Mouse (Mus musculus): ENCODE results near the gene Daam1.
A peak's percentile ranks its signal among the peaks of the same experiment; 100 is the strongest.

Daam1 gene

GRCm38 (mm10) chr12:71830607-71831257, at the start of gene Daam1:
Daam1 (plus strand) TSS chr12:71831078.
- peak; percentile 99 for DNase-seq (ENCODE audit: extremely low read depth, low read depth)

DNA sequence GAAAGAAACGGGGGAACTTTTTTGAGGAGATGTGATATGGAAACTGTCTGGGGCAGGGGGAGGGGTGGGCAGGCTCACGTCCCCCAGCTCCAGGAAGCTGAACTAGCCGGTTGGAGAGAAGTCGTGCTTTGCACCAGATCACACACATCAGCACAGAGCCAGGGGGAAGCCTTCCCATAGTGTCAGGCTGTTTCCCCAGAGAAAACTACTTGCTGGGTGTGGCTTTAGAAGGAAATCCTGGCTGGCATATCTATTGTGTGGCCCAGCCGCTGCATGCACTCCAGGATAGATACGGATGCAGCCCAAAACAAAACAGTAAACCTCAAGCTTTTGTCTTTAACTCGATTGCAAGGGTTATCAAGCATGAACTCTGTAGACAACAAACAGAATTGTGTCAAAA, 49.7 kb upstream of the Daam1 start:
- no peak for DNase-seq (ENCODE audit: extremely low read depth, low read depth)

DNA sequence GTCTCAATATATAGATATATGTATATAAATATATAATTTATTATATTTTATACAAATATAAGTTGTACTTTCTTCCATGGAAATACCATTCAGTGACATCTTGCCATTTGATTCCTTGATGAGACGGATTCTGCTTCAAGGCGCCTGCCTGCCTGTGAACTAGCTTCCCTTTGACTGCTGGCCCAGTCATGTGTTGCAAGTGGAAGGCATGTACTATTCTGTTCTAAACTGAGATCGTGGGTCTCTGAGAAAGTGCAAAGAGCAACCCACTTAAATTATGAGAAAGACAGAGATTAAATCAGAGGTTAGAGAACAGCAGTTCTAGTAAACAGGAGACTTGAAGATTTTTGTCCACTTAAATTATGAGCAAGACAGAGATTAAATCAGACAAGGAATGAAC, 46.9 kb upstream of the Daam1 start:
- DNase-seq (ENCODE audit: extremely low read depth, low read depth), result no peak

DNA sequence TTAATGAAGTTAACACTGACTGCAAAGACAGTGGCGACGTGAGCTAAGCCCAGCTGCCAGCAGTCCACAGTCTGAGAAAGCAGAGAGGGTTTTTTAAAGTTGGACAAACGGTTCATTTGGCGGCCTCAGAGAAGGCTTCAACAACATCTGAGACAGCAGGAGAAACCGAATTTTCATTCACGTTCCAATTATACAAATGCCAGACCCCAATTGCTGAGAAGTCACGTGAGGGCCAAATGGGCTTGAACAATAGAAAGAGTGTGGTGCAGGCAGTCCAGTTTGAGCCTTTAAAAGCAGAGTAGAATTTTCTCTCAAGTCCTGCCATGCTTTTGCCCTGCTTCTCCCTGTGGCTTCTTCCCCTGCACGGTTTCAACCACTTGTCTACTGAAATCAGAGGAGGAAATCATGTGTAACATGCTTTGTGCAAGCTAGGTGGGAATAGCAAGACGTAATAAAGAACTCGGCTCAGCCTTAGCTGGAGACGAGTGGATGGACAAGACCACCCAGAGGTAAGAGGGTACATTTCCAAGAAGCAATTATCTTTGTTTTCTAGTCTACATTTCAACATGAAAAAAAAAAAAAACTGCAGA, 46.1 kb upstream of the Daam1 start:
- DNase-seq (ENCODE audit: extremely low read depth, low read depth), result no peak

- DNase-seq (ENCODE audit: extremely low read depth, low read depth), result no peak
These were observed 44.4 kb upstream of the Daam1 start for GRCm38 (mm10) chr12:71786521-71786920.

- no peak for DNase-seq (ENCODE audit: extremely low read depth, low read depth)
These were observed 42.1 kb upstream of the Daam1 start for GRCm38 (mm10) chr12:71788791-71789190.

DNA sequence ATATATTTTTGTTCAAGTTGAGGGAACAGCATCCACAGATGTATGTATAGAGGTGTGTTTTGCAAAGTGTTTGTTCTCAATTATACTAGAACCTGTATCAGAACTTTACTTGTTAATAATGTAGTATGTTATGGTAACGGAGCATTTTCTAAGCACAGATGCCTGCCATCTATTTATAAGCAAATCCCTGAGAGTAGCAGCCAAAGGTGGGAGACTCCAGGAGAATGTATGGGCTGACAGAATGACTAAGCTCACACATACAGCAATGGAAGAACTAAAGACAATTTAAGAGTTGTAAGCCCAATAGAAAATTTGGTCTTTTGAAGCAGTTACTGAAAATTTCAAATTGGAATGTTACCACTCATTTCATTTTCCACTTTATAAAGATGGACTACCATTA, 40.3 kb upstream of the Daam1 start:
- no peak for DNase-seq (ENCODE audit: extremely low read depth, low read depth)

- DNase-seq (ENCODE audit: extremely low read depth, low read depth), result no peak
These were observed 37.8 kb upstream of the Daam1 start for GRCm38 (mm10) chr12:71793114-71793513.

DNA sequence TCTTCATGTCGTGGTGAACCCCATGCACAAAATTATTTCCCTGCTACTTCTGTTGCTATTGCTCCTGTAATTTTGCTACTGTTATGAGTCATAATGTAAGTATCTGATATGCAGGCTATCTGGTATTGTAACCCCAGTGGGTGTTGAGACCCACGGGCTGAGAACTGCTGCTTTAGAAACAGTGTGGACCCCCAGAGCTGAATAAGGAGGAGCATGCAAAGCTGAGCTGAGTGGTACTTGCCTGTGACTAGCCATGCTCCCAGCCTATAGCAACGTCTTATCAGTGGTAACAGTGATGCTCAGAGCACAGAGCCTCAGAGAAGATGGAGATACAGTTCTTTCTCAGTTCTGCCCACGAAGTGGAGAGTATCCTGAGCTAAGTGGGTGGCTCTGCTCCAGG, 35.3 kb upstream of the Daam1 start:
- DNase-seq (ENCODE audit: extremely low read depth, low read depth), result no peak

DNA sequence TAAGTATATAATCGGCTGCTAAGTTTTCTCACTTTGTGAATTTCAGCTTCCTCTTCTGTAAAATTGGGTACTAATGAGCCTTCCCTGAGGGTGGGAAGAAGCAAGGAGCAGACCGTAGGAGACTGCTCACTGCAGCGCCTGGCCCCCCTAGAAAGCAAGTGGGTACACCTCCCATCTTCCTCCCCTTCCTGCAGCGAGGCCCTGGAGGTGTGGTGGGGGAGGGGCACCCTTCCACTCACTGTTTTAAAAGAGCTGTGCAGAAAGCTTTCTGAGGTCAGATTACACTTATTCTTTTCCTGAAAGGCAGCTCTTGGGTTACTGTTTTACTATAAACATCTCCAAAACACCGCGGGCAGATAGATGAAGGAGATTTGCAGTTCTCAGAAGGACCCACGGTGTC, 34.4 kb upstream of the Daam1 start:
- DNase-seq (ENCODE audit: extremely low read depth, low read depth), result no peak

GRCm38 (mm10) chr12:71807306-71807705, 23.6 kb upstream of the Daam1 start:
- DNase-seq (ENCODE audit: extremely low read depth, low read depth), result no peak

- DNase-seq (ENCODE audit: extremely low read depth, low read depth), result no peak
These were observed 22.2 kb upstream of the Daam1 start for GRCm38 (mm10) chr12:71808631-71809030.

- no peak for DNase-seq (ENCODE audit: extremely low read depth, low read depth)
These were observed 21.3 kb upstream of the Daam1 start for GRCm38 (mm10) chr12:71809550-71809949.

DNA sequence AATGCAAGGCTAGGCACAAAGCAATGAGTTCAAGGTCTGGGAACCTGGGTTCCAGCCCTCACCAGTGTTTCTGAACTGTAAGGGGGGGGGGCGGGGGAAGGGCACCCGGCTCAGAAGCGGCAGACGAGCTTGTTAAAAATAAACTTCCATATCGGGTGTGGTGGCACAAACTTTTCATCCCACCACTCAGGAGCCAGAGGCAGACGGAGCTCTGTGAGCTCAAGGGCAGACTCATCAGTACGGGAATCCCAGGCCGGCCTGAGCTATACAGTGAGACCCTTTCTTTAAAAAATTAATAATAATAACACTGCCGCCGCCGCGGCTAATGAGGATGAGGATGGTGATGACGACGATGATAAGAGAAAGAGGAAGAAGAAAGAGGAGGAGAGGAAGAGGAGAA, 18.3 kb upstream of the Daam1 start:
- no peak for DNase-seq (ENCODE audit: extremely low read depth, low read depth)

DNA sequence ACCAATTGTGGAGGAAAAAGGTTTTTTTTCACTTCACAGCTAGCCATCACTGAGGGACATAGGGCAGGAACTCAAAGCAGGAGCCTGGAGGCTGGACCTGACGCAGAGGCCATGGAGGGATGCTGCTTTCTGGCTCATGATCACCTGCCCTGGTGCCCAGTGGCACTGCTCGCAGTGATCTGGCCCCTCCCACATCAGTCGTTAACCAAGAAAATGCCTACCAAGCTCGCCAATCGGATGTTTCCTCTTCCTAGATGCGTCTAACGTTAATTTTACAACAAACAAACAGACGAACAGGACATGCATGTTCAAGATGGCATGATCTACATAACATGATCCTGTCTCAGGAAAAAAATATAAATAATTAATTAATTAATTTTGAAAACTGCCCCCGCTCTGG, 17.6 kb upstream of the Daam1 start:
- DNase-seq (ENCODE audit: extremely low read depth, low read depth), result no peak

- no peak for DNase-seq (ENCODE audit: extremely low read depth, low read depth)
These were observed 17.1 kb upstream of the Daam1 start for GRCm38 (mm10) chr12:71813761-71814160.

DNA sequence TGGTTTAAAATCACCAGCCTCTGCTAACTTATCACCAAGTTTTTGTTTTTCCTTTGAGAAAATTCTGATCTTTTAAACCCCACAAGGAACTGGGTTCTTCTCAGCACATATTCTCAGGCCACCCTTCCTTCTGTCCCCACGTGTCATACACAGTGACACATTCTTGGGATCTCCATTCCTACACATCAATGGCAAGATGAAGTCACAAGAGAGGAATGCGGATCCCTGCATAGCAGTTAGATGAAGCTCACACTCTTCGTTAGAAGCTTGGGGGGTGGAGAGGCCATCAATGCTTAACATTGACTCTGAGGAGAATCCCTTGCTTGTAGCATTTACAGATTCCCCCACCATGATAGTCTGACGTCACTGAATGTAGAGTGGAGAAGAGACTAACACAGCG, 10.8 kb upstream of the Daam1 start:
- DNase-seq (ENCODE audit: extremely low read depth, low read depth), result no peak

- DNase-seq (ENCODE audit: extremely low read depth, low read depth), result no peak
These were observed 9.6 kb upstream of the Daam1 start for GRCm38 (mm10) chr12:71821272-71821671.

GRCm38 (mm10) chr12:71821743-71822142, 9.1 kb upstream of the Daam1 start:
- no peak for DNase-seq (ENCODE audit: extremely low read depth, low read depth)

DNA sequence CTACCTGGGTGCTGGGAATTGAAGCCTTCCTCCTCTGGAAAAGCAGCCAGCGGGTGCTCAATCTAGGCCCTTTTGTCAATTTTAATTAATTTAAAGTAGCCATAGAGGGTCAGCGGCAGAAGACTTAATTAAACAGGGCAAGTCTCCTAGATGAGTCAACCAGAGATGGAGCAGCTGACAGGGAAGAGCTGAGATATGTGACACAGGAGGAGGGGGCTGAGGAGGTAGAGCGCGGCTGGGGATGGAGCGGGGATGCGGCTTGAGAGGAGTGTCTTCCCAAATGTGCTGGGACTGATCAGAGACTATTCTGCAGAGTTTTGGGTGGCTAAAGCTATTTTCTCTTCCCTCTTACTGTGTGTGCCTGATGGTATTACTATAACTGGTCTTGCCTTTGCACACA, 6.0 kb upstream of the Daam1 start:
- DNase-seq (ENCODE audit: extremely low read depth, low read depth), result no peak

GRCm38 (mm10) chr12:71830139-71830538, 739 bp upstream of the Daam1 start:
- DNase-seq (ENCODE audit: extremely low read depth, low read depth), result peak; percentile 68

GRCm38 (mm10) chr12:71831258-71832087, 595 bp downstream of the Daam1 start:
- DNase-seq (ENCODE audit: extremely low read depth, low read depth), result peak; percentile 12

- peak; percentile 68 for DNase-seq (ENCODE audit: extremely low read depth, low read depth)
These were observed 1.3 kb downstream of the Daam1 start for GRCm38 (mm10) chr12:71832225-71832624.

Measured in MEL-GATA-1-ER (cell line).